Mouse (Mus musculus) ES-Bruce4 (cell line): ENCODE measurements around the gene Pygo2.

Experiments
- CTCF ChIP-seq: IDR thresholded peaks from one replicate; pipeline ENCODE4 v1.8.1; 2011; ENCODE audit warnings: low read depth, low read length
- EP300 ChIP-seq: IDR thresholded peaks from 2 replicates; pipeline ENCODE4 v1.6.1; 2011; ENCODE audit warnings: low read depth, low read length; ENCODE audit not compliant: insufficient read depth
- POLR2A ChIP-seq: IDR thresholded peaks from one replicate; pipeline ENCODE4 v1.8.1; 2011; ENCODE audit warnings: low read length; ENCODE audit not compliant: insufficient read depth

GRCm38 (mm10) chr3:89408448-89408847, 21.6 kb upstream of the Pygo2 start:
- TF ChIP-seq CTCF (peak; percentile 31), EP300 (no peak), POLR2A (no peak)
